Comparison of ENCODE assay signal across 13 mouse cellular contexts in the genomic region with DNA sequence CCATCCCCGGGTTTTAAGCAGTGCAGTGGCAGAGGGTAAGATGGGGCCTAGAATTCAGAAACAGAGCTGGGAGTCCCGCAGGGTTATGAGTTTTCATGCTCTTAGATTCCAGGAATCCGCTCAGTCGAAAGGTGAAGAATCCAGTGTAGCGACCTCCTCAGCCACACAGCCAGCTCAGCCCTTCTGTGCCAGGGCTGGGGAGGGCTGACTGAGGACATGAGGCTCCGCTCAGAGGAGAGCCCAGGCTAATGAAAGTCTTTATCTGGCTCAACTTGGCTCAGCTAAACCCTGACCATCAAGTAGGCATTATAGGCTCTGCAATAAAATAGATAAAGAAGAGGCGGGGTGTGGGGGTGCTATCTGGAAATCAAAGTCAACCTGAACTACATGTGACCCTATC. TPM values are rescaled to one million over a fixed set of nuclear protein-coding genes. Genes with fewer than 3 reads are reported as not detected.
DNase-seq lines count a peak whose midpoint lies in the region; ATAC-seq and TF ChIP-seq lines count a peak whose summit lies in the region.
"Had no signal": no experiment of that assay in that cellular context is flagged by ENCODE, and none has a peak within 500 bp of the region (broad histone marks: within the 10 kb centered on the region; RNA-seq: fewer than 3 reads in every experiment).

No protein-coding gene starts in this region.

- no peak for TF ChIP-seq POLR2A in kidney, adult 2 months (IDR thresholded peaks at IDR 0.05; ENCODE audit: low read depth, low read length)
- TF ChIP-seq POLR2A in testis, adult 2 months (IDR thresholded peaks at IDR 0.05; ENCODE audit: control insufficient read depth, low read depth, low read length), result no peak

- ATAC-seq in kidney, embryonic 15.5 days (replicated peaks; ENCODE audit: low FRiP score), result no peak
- no peak for ATAC-seq in inflammation-experienced regulatory T-cells, adult 6 months
- ATAC-seq in frontal cortex, adult (ENCODE audit: low TSS enrichment), result no peak
- ATAC-seq: lung, postnatal 0 days had no signal

- H3K9ac ChIP-seq in kidney, embryonic 15.5 days, result no peak overlapping the region
- H3K9ac ChIP-seq: stomach, embryonic 15.5 days had no signal

- no peaks in the 10 kb centered on the region for H3K9me3 ChIP-seq in kidney, embryonic 15.5 days (replicated peaks)
- H3K9me3 ChIP-seq: stomach, embryonic 15.5 days had no signal

- no peak overlapping the region for H3K4me3 ChIP-seq in kidney, adult 2 months (ENCODE audit: insufficient read depth, low read depth, low read length)
- H3K4me3 ChIP-seq in kidney, embryonic 15.5 days (replicated peaks), result no peak overlapping the region
- peak overlapping the region; percentile 11 for H3K4me3 ChIP-seq in testis, adult 2 months (ENCODE audit: control insufficient read depth, low read depth, low read length)

- peaks cover 5% of the 10 kb centered on the region; the same call in 1 of the 2 replicates for H3K4me1 ChIP-seq in kidney, adult 2 months (ENCODE audit: control insufficient read depth, insufficient read depth, low read length)
- peaks cover 24% of the 10 kb centered on the region for H3K4me1 ChIP-seq in kidney, embryonic 15.5 days
- peaks cover 7% of the 10 kb centered on the region for H3K4me1 ChIP-seq in testis, adult 2 months (ENCODE audit: control insufficient read depth, insufficient read depth, low read length)

- H3K36me3 ChIP-seq in kidney, adult 2 months (ENCODE audit: control insufficient read depth, insufficient read depth, low read length), result no peaks in the 10 kb centered on the region
- no peaks in the 10 kb centered on the region for H3K36me3 ChIP-seq in kidney, embryonic 15.5 days
- H3K36me3 ChIP-seq in testis, adult 2 months (ENCODE audit: control insufficient read depth, insufficient read depth, low read length), result no peaks in the 10 kb centered on the region
- H3K36me3 ChIP-seq: stomach, embryonic 15.5 days had no signal

- TF ChIP-seq CTCF in kidney, adult 2 months (conservative IDR thresholded peaks at IDR 0.05; ENCODE audit: insufficient read depth, insufficient read length, low read depth, low read length), result no peak
- no peak for TF ChIP-seq CTCF in testis, adult 2 months (IDR thresholded peaks at IDR 0.05; ENCODE audit: control insufficient read depth, insufficient read depth, insufficient replicate concordance, low read depth, low read length)

- H3K27me3 ChIP-seq in kidney, adult 2 months (replicated peaks; ENCODE audit: control insufficient read depth, insufficient read depth, low read length), result no peaks in the 10 kb centered on the region
- H3K27me3 ChIP-seq in kidney, embryonic 15.5 days, result no peaks in the 10 kb centered on the region
- H3K27me3 ChIP-seq in testis, adult 2 months (ENCODE audit: control insufficient read depth, insufficient read depth, low read length), result no peaks in the 10 kb centered on the region
- H3K27me3 ChIP-seq: stomach, embryonic 15.5 days had no signal

- DNase-seq in kidney, adult 2 months, result peak; percentile 78
- no peak for DNase-seq in testis, postnatal 10 days (ENCODE audit: low spot score)
- peak; percentile 30 to 70 for DNase-seq in kidney, postnatal 25 days
- DNase-seq: cerebellum, adult 2 months; embryo, embryonic 11 days; gastrocnemius, postnatal 10 days; right cerebral cortex, postnatal 14 days had no signal

- H3K4me2 ChIP-seq in kidney, embryonic 15.5 days, result no peak overlapping the region

- no peak overlapping the region for H3K27ac ChIP-seq in kidney, adult 2 months (ENCODE audit: insufficient read depth, low read depth, low read length)
- no peak overlapping the region for H3K27ac ChIP-seq in kidney, embryonic 15.5 days
- no peak overlapping the region for H3K27ac ChIP-seq in testis, adult 2 months (ENCODE audit: control insufficient read depth, insufficient read depth, low read depth, low read length)

- WGBS in kidney, adult 2 months, result 75% methylated on average over 7 of the region's 7 CpGs
- 88% methylated on average over 7 of the region's 7 CpGs for WGBS in kidney, embryonic 15.5 days

RNA-seq across cellular contexts. Expression of a gene that starts 16.3 kb away (rescaled TPM):
- polyA plus RNA-seq in kidney, adult 2 months (2012; rRNA removed), result 63.6 and 68.4 TPM in 2 replicates
- polyA plus RNA-seq in kidney, embryonic 15.5 days (2015; fragmentation: Nextera tagmentation; extraction: Ambion mirVana), result 40.3 and 46.8 TPM in 2 replicates
- 13.0 and 13.4 TPM in 2 replicates for polyA plus RNA-seq in testis, adult 2 months (2012; rRNA removed)
- polyA plus RNA-seq in inflammation-experienced regulatory T-cells, adult 6 months (2017; shearing (Covaris generic)), result 1 to 10 TPM in 1 of 3 experiments, not detected in 2; 1.5 TPM
